Mouse (Mus musculus): Measurements from ENCODE around the gene 1700013G24Rik. TPM values are rescaled to one million over a fixed set of nuclear protein-coding genes. Genes with fewer than 3 reads are reported as not detected.

The 1700013G24Rik gene
- total and polyA plus RNA-seq, 2 experiments from 2014 or later, result not detected

DNA sequence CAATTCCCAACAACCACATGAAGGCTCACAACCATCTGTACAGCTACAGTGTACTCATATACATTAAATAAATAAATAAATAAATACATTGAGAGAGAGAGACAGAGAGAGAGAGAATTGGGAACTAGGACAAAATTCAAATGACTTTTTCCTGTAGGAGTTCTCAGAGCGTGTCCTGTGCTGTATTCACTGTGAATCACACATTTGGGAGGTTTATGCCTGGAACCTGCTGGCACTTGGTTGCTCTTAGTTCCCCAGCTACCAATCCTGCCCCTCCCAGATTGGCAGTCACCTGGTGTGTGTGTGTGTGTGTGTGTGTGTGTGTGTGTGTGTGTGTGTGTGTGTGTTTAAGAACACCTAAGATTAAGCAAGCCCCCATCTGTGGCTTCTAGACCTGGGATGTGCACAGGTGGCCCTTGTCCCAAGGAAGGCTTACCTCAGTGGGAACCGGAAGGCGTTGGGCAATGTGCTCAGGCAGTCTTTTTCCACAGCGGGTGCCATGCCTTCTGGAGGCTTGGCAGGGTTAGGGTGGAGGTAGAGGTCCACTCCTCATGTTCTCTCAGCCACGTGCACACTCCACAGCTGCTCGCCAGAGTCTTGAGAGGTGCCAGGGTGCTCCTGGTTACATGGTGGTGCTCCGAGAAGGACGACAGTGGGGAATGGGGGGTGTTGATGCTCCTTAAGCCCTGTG, 16.0 kb upstream of the 1700013G24Rik start:
- Histone ChIP-seq H3K36me3 (ENCODE audit: insufficient read depth) (no peaks in the 10 kb centered on the region), H3K9me3 (ENCODE audit: low read length) (no peaks in the 10 kb centered on the region), H3K4me2 (ENCODE audit: low read depth) (no peak overlapping the region), H3K4me3 (ENCODE audit: low read depth, low read length) (no peak overlapping the region), H3K9ac (no peak overlapping the region), H3K27me3 (ENCODE audit: insufficient read depth, low read length) (no peaks in the 10 kb centered on the region), H3K4me1 (ENCODE audit: insufficient read depth) (no peaks in the 10 kb centered on the region), H3K27ac (ENCODE audit: low read depth, low read length) (no peak overlapping the region)
- no peak for TF ChIP-seq CTCF (IDR thresholded peaks at IDR 0.05; ENCODE audit: low read depth)
- DNase-seq (no peak), ATAC-seq (no peak)
- WGBS, result 88% methylated on average over 8 of the region's 8 CpGs

GRCm38 (mm10) chr4:137438842-137439241, 14.2 kb upstream of the 1700013G24Rik start:
- Histone ChIP-seq H3K4me3 (ENCODE audit: low read depth, low read length) (no peak overlapping the region), H3K27me3 (ENCODE audit: insufficient read depth, low read length) (no peaks in the 10 kb centered on the region), H3K4me1 (ENCODE audit: insufficient read depth) (no peaks in the 10 kb centered on the region), H3K36me3 (ENCODE audit: insufficient read depth) (no peaks in the 10 kb centered on the region), H3K9me3 (ENCODE audit: low read length) (no peaks in the 10 kb centered on the region), H3K9ac (no peak overlapping the region), H3K4me2 (ENCODE audit: low read depth) (no peak overlapping the region), H3K27ac (ENCODE audit: low read depth, low read length) (no peak overlapping the region)
- TF ChIP-seq CTCF (IDR thresholded peaks at IDR 0.05; ENCODE audit: low read depth), result no peak
- WGBS, result 93% methylated on average over 8 of the region's 8 CpGs
- no peak for DNase-seq
- ATAC-seq, result no peak

GRCm38 (mm10) chr4:137441332-137441731, 11.8 kb upstream of the 1700013G24Rik start:
- Histone ChIP-seq H3K4me2 (ENCODE audit: low read depth) (no peak overlapping the region), H3K4me3 (ENCODE audit: low read depth, low read length) (no peak overlapping the region), H3K4me1 (ENCODE audit: insufficient read depth) (no peaks in the 10 kb centered on the region), H3K36me3 (ENCODE audit: insufficient read depth) (no peaks in the 10 kb centered on the region), H3K9me3 (ENCODE audit: low read length) (no peaks in the 10 kb centered on the region), H3K27me3 (ENCODE audit: insufficient read depth, low read length) (no peaks in the 10 kb centered on the region), H3K9ac (no peak overlapping the region), H3K27ac (ENCODE audit: low read depth, low read length) (no peak overlapping the region)
- 84% methylated on average over 4 of the region's 4 CpGs for WGBS
- DNase-seq, result no peak
- no peak for TF ChIP-seq CTCF (IDR thresholded peaks at IDR 0.05; ENCODE audit: low read depth)
- no peak for ATAC-seq

- DNase-seq, result peak; percentile 82
- H3K27me3 ChIP-seq (ENCODE audit: insufficient read depth, low read length), result no peaks in the 10 kb centered on the region
- no peaks in the 10 kb centered on the region for H3K9me3 ChIP-seq (ENCODE audit: low read length)
- no peaks in the 10 kb centered on the region; the same call in 1 of the 2 replicates for H3K4me1 ChIP-seq (ENCODE audit: insufficient read depth)
- H3K4me2 ChIP-seq (ENCODE audit: low read depth), result peak overlapping the region; percentile 16; the same call in 1 of the 2 replicates
- 30% methylated on average over 5 of the region's 5 CpGs for WGBS
- no peak overlapping the region for H3K27ac ChIP-seq (ENCODE audit: low read depth, low read length)
- no peak for ATAC-seq
- no peak overlapping the region for H3K9ac ChIP-seq
- H3K4me3 ChIP-seq (ENCODE audit: low read depth, low read length), result no peak overlapping the region
- no peaks in the 10 kb centered on the region for H3K36me3 ChIP-seq (ENCODE audit: insufficient read depth)
- TF ChIP-seq CTCF (IDR thresholded peaks at IDR 0.05; ENCODE audit: low read depth), result peak; percentile 92
These were observed 9.5 kb upstream of the 1700013G24Rik start for GRCm38 (mm10) chr4:137443625-137444024.

DNA sequence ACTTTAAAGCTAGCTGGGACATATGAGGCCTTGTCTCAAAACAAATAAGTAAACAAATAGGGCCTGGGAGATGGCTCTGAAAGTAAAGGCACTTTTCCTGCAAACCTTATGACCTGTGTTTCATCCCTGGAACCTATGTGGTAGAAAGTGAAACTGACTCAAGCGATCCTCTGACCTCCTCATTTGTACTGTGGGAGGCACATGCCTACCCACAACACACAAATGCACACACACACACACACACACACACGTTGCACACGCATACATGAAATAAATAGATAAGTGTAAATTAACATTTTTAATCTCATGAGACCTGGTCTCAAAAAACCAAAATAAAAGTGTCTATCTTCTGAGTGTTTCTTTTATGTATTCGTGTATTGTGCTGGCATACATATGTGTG, 7.2 kb upstream of the 1700013G24Rik start:
- no peak for DNase-seq
- TF ChIP-seq CTCF (IDR thresholded peaks at IDR 0.05; ENCODE audit: low read depth), result no peak
- no peaks in the 10 kb centered on the region for H3K9me3 ChIP-seq (ENCODE audit: low read length)

GRCm38 (mm10) chr4:137447363-137448196, 5.5 kb upstream of the 1700013G24Rik start:
- no peak for TF ChIP-seq CTCF (IDR thresholded peaks at IDR 0.05; ENCODE audit: low read depth)

More for the DNA sequence above, 7.2 kb upstream of the 1700013G24Rik start:
- no peaks in the 10 kb centered on the region; the same call in 1 of the 2 replicates for H3K4me1 ChIP-seq (ENCODE audit: insufficient read depth)
- no peaks in the 10 kb centered on the region for H3K27me3 ChIP-seq (ENCODE audit: insufficient read depth, low read length)
- H3K4me2 ChIP-seq (ENCODE audit: low read depth), result no peak overlapping the region
- no peak overlapping the region for H3K4me3 ChIP-seq (ENCODE audit: low read depth, low read length)
- WGBS, result 91% methylated on average over 4 of the region's 4 CpGs
- H3K36me3 ChIP-seq (ENCODE audit: insufficient read depth), result no peaks in the 10 kb centered on the region
- no peak overlapping the region for H3K9ac ChIP-seq
- no peak overlapping the region for H3K27ac ChIP-seq (ENCODE audit: low read depth, low read length)
- no peak for ATAC-seq

DNA sequence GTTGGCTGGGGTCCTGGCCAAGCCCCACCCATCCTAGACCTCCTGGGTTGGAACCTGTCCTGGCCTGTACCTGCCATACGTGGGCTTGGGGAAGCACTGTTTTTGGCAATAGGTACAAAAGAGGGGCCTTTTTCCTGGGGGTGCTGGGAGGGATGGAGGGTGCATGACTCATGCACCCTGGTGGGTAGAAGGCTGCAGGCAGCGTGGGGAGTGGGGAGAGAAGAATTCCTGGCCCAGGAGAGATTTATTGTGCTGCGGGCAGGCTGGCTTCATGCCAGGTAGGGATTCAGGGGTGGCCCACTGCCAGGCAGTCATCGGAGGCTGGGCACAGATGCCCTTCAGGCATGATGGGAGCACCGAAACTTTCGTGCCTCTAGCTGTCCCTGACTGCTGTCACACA, 4.9 kb upstream of the 1700013G24Rik start:
- H3K36me3 ChIP-seq (ENCODE audit: insufficient read depth), result no peaks in the 10 kb centered on the region
- no peaks in the 10 kb centered on the region; the same call in 1 of the 2 replicates for H3K4me1 ChIP-seq (ENCODE audit: insufficient read depth)
- H3K4me2 ChIP-seq (ENCODE audit: low read depth), result no peak overlapping the region
- no peak for ATAC-seq
- H3K9ac ChIP-seq, result no peak overlapping the region
- no peaks in the 10 kb centered on the region for H3K27me3 ChIP-seq (ENCODE audit: insufficient read depth, low read length)
- H3K9me3 ChIP-seq (ENCODE audit: low read length), result no peaks in the 10 kb centered on the region
- WGBS, result 12% methylated on average over 6 of the region's 6 CpGs
- H3K27ac ChIP-seq (ENCODE audit: low read depth, low read length), result no peak overlapping the region
- TF ChIP-seq CTCF (IDR thresholded peaks at IDR 0.05; ENCODE audit: low read depth), result no peak
- H3K4me3 ChIP-seq (ENCODE audit: low read depth, low read length), result no peak overlapping the region
- DNase-seq, result no peak

More at GRCm38 (mm10) chr4:137447363-137448196, 5.5 kb upstream of the 1700013G24Rik start:
- Histone ChIP-seq H3K4me2 (ENCODE audit: low read depth) (no peak overlapping the region), H3K27ac (ENCODE audit: low read depth, low read length) (no peak overlapping the region), H3K4me3 (ENCODE audit: low read depth, low read length) (no peak overlapping the region), H3K9me3 (ENCODE audit: low read length) (no peaks in the 10 kb centered on the region), H3K9ac (no peak overlapping the region), H3K4me1 (ENCODE audit: insufficient read depth) (no peaks in the 10 kb centered on the region; the same call in 1 of the 2 replicates), H3K27me3 (ENCODE audit: insufficient read depth, low read length) (no peaks in the 10 kb centered on the region), H3K36me3 (ENCODE audit: insufficient read depth) (no peaks in the 10 kb centered on the region)
- no peak for DNase-seq
- ATAC-seq, result no peak
- WGBS, result 66% methylated on average over 7 of the region's 7 CpGs

All from forebrain, postnatal 0 days (tissue).